Mouse (Mus musculus): ENCODE measurements around the gene Frk.
"Not testable (repeated sequence)": the region's sequence is repeated elsewhere in the genome, so short reads cannot be mapped to it uniquely, and the experiment has no call there.

Gene Frk

DNA sequence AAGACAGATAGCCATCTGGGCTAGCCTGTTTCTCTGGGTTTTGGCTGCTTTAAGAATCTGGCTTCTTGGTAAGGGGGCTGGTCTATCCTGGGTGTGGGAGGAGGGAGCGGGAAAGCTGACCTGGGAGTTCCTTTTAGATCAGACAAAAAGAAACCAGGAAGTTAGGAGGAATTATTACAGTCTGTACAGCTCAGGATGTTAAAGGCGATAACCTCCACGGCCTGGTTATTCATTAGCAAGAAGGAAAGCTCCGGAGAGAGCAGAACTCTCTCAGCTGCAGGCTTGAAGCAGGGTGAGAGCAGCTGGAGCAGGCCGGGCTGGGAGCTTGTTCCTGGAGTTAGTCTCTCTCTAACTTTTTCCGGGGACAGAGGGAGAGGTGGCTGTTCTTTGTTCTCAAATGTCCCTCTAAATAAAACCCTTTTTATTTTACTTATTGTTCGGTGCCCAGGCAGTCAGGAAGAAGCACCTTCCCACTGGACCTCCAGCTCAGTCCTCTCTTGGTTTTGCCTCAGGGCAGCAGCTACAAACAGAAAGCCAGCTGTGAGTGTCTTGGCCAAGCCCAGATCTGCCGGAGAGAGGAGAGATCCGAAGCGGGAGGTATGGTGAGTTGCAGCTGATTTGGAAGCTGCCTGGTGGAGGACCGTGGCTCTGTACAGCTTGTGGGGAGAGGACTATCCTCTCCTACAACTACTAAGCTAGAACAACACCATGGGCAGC is at the start of gene Frk:
Gene Frk (plus strand): TSS at position 103 of the 717 bp plus-strand sequence.
- no peak for DNase-seq

DNA sequence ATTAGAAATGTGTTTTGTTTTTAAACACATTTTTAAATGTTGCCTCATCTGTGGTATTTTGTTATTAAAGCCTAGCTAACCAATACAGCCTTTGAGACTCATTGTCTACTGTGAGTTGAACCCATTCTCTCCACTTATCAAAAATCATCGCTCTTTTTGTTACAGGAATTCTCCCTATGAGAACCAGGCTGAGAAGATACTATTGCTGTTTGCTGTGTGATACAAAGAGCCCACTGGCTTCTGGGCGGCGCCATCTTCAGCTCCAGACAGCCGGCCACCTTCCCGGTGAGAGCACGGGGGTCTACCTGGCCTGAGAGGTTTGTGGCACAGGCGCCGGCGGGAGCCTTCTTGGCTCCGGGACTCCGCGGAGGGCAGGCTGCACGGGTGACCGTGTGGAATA is 49.0 kb upstream of the Frk start:
- not testable (repeated sequence) for DNase-seq

DNA sequence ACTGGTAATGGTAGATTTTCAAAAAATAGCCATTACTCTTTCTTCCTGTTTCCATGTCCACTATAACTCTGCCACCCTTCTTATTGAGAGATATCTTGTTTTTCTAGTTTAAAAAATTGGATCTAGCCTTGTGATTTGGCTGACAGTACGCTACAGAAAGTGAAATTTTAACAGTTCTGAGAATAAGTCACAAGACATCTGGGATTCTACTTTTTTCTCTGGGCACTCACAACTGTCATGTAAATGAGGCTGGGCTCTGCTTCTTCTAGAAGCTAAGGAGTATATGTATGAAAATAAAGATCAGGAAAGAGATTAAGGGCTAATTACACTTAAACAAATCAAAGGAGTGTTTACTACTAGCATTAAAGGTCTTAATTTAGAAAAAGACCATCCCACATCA is 33.7 kb upstream of the Frk start:
- DNase-seq, result no peak

DNA sequence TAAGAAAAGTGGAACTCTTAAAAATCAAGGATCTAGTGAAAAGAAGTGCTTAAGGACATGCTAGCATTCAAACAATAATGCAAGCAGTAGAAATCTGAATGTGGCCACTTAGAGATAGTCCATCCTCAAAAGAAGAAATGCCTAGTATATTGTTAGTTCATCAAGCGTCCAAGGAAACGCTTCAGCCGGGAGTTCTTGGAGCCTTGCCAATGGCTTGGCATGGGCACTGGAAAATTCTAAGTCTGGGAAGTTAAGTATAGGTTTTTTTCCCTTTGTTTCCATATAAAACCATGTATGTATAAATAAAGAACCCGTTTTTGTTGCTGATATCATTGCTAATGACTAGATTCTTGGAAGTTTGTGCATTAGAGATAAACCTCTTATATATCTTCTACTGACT is 21.7 kb upstream of the Frk start:
- DNase-seq, result no peak

DNA sequence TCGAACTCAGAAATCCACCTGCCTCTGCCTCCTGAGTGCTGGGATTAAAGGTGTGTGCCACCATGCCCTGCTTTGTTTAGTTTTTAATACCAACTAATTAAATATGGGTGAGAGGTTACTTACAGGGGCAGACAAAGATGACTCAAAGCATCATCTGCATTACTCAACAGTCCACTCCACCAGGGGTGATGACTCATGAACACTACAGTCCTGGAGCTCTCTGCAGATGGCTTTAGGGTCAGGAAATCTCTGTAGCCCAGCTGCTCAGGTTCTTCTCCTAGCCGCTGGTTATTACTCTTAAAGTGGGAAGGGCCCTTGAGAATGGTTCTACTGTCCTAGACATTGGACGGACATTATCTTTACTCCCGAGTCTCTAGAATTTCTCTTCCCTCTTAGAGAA is 18.9 kb upstream of the Frk start:
- DNase-seq, result no peak

DNA sequence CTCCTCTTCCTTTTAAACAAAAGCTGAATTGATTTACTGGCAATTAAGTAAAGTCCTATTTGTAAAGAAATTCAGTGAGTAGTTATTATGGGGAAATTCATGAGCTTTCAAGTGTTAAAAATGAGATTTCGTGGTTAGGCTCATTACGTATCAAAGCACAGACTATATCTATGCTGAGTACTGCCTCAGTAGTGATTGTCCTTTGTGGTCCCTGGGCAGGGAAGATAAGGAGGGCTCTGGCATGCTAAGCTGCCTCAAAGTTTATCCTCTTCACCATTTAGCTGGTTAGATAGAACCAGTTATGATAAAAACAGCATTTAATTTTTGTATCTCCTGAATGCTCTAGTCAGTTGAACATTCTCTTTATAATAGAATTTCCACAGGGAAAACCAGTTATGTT is 14.2 kb upstream of the Frk start:
- DNase-seq, result no peak

DNA sequence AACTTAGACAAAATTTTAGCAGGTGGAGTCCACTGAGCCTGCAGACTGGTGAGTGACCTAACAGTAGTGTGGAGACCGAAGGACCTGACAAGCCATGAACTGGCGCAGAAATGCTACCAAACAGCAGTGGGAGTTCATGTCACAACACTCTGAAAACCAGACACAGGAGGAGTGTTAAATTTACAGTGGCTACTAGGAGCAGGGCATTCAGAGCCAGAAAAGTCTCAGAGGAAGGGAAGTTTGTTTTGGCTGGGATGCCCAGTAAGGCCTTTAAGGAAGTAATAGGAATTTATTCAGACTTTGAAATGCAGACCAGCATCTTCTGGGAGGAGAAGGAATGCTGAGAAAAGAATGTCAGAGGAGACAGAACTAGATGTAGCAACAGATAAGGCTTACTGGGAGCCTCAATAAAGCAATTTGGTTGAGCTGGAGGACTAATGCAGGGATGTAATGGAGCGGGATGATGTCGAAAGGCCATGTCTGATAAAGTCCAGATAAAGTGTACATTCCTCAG is 3.2 kb upstream of the Frk start:
- DNase-seq, result no peak

DNA sequence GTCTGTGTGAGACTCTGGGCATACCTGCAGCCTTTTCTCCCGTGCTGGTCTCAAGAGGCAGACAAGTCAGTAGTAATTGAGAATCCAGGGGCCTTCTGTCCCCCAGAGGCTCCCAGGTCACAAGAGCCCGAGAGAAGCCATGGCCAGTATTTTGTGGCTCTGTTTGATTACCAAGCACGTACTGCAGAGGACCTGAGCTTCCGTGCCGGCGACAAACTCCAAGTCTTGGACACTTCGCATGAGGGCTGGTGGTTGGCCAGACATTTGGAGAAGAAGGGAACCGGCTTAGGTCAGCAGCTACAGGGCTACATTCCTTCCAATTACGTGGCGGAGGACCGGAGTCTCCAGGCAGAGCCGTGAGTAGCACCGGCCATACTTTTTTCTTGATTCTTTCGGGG is 814 bp downstream of the Frk start:
- DNase-seq, result no peak

DNA sequence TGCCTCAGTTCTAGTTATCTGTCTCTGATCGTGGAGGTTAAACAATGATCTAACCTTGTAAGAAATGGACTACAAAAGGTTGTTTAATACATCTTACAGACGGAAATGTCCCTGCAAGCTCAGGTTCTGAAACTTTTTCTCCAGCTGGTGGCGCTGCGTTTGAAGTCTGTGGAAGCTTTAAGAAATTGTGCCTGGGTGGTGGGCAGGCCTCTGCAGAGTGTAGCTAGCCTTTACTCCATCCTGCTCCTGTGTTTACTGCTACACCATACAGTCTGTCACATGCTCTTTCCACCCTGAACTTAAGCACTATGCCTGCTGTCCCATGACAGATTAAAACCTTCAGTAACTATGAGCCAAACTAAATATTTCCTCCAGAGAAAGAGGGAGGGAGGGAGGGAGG is 1.9 kb downstream of the Frk start:
- DNase-seq, result no peak

DNA sequence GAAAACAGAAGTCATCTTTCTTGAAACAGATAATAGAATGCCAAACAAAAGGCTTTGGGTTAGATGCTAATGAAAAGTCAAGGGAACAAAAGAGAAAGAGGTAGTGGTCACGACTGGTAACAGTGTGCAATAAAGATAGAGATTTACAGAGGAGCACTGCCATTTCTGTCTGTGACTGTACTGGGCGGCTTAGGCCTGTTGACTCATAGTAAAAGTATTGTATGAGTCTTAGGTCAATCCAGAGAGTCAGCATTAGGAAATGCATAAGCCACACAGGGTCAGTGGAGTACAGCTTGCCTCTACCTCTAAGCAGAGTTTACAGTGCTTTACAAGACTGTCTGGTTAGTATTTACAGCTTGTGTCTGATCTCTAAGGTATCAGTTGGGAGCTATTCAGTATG is 24.6 kb downstream of the Frk start:
- no peak for DNase-seq

DNA sequence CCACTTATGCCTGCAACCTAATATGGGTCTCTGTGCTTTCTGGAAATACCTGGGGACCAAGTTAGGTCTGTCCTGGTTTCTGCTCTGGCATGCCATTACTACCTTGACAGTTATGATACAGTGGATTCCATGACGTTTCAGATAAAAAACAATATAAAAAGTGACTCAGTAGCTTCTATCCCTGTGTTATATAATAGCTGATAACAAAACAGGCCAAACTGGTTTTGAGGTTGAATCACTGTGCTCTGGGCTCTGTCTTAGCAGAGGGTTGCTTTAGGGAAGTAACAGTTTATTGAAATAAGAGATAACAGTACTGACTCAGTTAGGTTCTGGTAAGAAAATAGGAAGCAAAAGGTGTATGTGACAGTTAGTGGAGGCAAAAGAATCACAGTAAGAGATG is 25.4 kb downstream of the Frk start:
- no peak for DNase-seq

DNA sequence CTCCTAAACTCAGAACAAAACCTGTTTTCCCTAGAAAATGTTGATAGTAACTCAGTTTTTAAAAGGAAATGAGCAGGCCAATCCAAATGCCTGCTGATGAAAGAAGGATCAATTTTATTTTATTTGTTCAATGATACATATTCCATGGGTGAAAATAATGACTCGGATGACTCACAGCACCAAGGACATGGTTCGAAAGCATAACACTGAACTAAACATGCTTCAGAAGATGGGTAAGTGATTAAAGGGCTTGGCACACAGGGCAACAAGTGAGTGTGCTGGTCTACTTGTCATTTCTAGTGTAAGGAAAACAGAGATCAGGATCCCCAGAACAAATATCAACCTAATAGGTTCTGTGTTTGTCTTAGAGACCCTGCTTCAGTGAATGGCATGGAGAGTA is 26.1 kb downstream of the Frk start:
- DNase-seq, result no peak

DNA sequence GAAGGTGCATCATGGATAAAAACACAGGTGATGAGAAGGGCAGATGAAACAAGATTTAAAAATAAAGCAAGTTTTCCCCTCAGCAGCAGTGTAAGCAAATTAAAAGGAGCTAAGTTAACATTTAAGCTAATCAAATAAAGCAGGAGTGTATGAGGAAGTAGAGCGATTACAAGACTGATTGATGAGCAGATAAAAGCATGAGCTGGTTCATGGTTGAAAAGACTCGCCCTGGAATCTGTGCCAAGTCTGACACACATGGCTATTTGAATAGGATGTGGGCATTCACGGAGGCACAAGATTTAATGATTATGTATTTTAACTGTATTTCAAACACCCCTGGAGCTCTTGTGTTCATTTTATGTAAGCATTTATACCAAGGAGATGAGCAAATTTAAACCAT is 28.0 kb downstream of the Frk start:
- no peak for DNase-seq

DNA sequence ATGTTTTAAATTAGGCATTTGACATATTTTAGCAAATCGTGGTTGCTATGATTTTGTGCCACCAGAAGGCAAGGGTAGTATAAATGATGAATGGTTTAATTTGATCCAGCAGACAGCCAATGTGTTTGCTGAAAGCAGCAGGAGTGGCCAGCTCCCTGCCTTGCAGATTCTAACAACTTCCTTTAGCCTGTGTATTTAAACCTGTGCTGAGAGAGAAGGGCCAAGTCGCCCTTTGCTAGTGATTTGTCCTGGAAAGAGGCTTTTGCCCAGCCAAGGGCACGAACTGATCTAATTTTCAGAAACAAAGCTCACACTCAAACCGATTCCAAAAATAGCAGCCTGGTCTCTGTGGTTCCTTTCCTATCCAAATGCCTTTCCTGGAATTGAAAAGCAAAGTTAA is 29.4 kb downstream of the Frk start:
- DNase-seq, result no peak

DNA sequence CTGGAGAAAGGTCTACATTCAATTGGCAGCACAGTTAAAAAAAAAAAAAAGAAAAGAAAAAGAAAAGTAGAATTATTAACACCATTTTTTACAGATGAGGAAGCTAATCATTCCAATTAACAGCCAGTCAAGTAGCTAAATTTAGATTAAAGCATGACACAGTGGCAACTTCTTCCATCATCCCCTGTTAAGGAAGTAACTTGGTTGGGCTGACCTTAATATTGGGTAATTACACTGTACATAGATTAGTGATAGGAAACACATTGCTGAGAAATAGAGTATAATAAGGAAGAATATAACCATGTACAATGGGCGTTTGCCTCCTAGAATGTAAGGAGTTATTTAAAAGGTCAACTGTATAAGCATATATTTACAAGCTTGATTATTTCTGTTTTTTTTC is 42.4 kb downstream of the Frk start:
- no peak for DNase-seq

DNA sequence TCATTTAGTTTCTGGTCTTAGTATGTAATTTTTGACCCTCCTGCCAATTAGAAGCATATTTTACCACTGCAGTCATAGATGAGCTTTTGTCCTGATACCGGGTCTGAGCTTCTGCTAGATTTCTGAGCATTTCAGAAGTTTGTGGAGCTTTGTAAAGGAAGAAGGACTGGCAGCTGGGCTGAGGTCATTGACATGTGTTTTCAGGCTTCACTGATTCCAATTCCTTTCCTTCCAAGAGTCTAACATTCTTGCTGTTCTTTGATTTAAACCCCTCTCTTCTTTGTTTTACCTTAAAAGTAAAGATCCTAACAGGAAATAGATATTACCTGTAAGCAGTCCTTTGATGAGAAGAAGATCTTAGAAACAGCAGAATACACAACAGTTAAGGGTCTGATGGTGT is 48.6 kb downstream of the Frk start:
- no peak for DNase-seq

DNA sequence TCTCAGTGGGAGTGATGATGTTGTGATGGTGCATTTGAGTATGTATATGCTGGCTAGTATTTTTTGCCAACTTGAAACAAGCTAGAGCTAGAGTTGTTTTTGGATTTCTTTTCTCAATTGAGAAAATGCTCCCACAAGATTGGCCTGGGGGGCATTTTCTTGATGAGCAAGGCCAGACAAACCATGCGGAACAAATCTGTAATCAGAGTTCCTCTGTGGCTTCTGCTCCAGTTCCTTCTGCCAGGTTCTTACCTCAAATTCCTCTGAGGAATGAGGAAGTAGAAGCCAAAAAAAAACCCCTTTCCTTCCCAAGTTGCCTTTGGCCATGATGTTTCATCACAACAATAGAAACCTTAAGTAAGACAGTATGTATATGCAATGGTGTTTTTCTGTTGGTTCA is 49.3 kb downstream of the Frk start:
- DNase-seq, result no peak

DNA sequence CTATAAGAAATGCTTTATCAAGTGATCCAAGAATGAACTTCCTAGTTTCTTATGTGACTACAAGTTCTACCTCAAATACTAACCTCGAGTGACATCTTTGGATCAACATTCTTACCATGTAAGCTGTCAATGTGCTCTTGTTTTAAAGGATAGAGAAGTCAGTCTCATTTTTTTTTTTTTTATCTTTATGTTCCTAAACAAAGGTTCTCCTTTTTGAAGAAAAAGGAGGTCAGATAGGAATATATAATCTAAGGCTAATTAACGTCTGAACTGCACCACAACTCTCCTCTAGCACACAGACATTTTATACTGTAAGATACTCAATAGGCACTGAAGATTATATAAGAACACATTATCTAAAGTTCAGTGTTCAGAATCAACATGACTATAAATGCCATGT is 57.5 kb downstream of the Frk start:
- no peak for DNase-seq

DNA sequence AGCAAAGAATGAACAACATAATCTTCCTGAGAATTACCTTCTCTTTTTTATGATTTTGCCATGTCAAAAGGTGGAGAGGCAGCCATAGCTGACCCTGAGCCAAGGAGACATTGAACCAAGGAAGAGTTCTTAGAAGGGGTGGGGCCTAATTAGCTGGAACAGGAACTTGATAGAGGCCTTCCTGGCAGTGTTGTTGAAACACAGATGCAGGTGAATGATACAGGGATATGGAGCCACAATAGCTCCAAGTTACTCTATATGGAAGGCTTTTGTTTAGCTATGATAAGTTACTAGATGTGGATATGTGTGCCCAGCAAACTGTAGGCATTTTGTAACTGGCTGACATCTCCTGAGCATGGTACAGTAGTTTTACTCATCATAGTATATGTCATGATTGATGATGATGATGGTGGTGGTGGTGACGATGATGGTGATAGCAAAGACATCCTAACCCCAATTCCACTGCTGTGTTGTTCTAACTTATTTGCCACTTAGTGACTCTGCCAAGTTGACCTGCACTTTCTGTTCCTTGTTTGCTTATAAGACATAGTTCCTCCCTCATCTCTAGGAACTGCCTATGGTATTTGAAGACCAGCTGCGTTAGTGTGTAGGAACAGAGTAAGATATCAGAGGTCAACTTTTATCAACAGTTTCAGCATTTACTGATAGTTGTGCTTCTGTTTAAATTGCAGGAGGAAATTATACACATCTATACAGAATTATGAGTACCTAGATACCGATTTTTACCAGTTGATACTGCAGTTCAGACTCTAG is 58.7 kb downstream of the Frk start:
- DNase-seq, result no peak

DNA sequence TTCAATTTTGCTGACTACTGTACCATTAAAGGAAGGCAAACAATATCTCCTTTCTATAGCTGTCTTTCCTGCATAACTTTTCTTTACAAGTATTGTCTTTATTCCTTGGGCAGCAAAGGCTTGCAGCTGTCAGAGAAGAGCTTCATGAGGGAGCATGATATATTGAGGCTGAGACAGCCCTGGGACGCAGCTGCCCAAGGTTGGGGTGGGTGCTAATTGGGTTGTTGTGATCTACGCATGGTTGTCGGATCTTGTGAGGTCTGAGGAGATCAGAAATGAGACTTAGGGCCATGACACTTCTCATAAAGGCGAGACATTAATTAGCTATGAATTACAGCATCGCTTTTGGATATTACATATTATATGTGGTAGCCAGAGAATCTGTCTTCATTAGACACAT is 67.4 kb downstream of the Frk start:
- no peak for DNase-seq

DNA sequence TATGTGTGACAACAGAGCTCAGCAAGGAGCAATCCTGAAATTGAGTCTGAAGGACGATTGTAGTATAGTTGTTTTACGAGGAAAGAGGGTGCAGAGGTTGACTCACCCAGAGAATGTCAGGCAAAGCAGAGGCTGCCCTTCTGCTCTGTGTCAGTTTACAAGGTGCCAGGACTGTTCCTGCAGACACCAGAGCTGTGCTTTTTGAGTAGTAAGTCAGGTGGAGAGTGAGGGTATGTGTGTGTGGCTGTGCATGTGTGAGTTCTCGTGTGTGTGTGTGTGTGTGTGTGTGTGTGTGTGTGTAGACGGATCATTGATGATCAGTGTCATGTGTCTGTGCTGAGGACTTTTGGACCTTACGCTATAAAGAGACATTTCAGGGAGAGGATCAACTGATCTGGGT is 68.4 kb downstream of the Frk start:
- DNase-seq, result no peak

DNA sequence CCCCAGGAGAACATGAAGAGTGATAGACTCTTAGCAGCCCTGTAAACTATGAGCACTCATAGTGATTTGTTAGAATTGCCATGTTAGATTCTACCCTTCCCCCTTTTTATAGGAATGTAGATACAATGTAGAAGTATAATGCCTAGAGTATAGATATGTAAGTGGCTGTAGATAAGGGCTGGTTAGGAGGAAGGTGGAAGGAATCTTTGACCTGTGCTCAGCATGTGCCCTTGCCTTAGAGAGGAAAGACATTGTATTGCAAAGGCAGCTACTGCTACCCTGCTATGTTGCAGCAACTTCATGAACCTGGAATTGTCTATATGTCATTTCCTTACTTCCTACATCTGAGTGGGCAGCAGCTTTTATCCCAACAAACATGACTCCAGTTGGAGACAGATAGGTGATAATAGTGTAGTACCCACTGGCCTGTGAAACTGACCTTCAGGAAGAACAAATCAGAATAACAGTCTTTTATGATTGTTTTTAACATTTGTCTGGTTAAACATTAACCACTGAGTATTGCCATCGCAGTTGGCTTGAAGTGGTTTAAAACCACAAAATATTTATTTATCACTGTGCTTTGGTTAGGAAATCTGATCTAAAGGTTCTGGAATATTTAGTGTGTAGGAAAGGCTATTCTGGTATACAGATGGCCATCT is 80.4 kb downstream of the Frk start:
- no peak for DNase-seq

DNA sequence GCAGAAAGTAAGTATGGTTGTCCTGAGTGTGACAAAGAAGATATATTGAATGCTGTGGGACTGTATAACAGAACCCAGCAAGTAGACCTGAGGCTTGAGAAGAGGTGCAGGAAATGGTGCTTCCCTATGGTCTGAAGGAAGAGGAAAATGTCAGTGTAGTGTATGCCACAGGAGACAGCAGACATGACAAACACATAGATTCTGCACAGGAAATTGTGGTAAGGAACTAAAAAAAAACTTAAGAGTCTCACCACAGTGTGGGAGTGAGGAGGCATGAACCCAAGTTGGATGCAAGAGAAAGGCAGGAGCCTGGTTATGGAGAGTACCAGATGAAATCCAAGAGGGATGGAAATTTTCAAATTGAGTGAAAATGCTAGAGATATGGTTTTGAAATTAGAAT is 132.3 kb downstream of the Frk start:
- DNase-seq, result no peak

DNA sequence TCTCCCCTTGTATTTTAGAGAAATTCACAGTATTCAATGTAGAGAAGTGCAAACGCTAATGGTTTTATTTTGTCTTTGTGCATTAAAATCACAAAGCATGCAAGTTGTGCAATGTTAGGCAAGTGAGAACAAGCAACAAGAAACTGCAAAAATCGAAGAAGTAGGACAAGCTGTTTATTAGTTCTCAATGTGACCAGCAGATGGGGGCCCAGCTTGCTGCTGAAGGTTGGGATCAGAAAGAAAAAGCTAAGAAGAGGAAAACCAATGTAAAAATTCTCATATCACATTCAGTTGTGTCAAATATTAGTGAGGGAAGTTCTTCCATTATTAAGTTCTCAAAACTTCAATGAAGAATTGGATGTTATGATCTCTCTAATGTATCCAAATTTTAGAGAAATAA is 134.0 kb downstream of the Frk start:
- no peak for DNase-seq
